Mouse (Mus musculus) layer of hippocampus, postnatal 14 days (tissue): ENCODE data around the gene Eif4g3. TPM values are rescaled to one million over a fixed set of nuclear protein-coding genes. Genes with fewer than 3 reads are reported as not detected.

Experiments
- DNase-seq, 2 experiments: peaks; one replicate each; pipeline ENCODE4 v3.0.0; 2021 to 2022; ENCODE audit warnings: low spot score in 2 of 2, mixed read lengths in 1 of 2
- total RNA-seq, 2 experiments: library from RNA; stranded (reverse); gene quantifications; 2 replicates each; pipeline ENCODE4 v1.2.3; 2021

The Eif4g3 gene
- total RNA-seq, 2 experiments from 2014 or later: 162 to 164 TPM

- DNase-seq: no peak
Observed at GRCm38 (mm10) chr4:138091562-138092194, 98.9 kb downstream of the Eif4g3 start.

- DNase-seq: no peak
Observed at GRCm38 (mm10) chr4:138100456-138100855, 107.6 kb downstream of the Eif4g3 start.

GRCm38 (mm10) chr4:138101795-138102194 is 109.0 kb downstream of the Eif4g3 start:
- no peak for DNase-seq

GRCm38 (mm10) chr4:138102413-138102812 is 109.6 kb downstream of the Eif4g3 start:
- DNase-seq: no peak

- no peak for DNase-seq
Observed at GRCm38 (mm10) chr4:138104967-138105366, 112.1 kb downstream of the Eif4g3 start.

GRCm38 (mm10) chr4:138107441-138108409 is 114.9 kb downstream of the Eif4g3 start:
- DNase-seq: peak; percentile 63 to 91

- DNase-seq: no peak
Observed at GRCm38 (mm10) chr4:138108541-138108940, 115.7 kb downstream of the Eif4g3 start.

GRCm38 (mm10) chr4:138109332-138109731 is 116.5 kb downstream of the Eif4g3 start:
- DNase-seq: no peak

GRCm38 (mm10) chr4:138111858-138112257 is 119.0 kb downstream of the Eif4g3 start:
- DNase-seq: no peak

- peak in 1 of 2 experiments; percentile 43 for DNase-seq
Observed at GRCm38 (mm10) chr4:138119740-138120139, 126.9 kb downstream of the Eif4g3 start.

GRCm38 (mm10) chr4:138124046-138124445 is 131.2 kb downstream of the Eif4g3 start:
- no peak for DNase-seq

- no peak for DNase-seq
Observed at GRCm38 (mm10) chr4:138127371-138127770, 134.5 kb downstream of the Eif4g3 start.

- DNase-seq: no peak
Observed at GRCm38 (mm10) chr4:138127781-138128180, 135.0 kb downstream of the Eif4g3 start.

GRCm38 (mm10) chr4:138130149-138130548 is 137.3 kb downstream of the Eif4g3 start:
- no peak for DNase-seq

GRCm38 (mm10) chr4:138131226-138131625 is 138.4 kb downstream of the Eif4g3 start:
- DNase-seq: peak; percentile 26 to 41

GRCm38 (mm10) chr4:138131716-138132115 is 138.9 kb downstream of the Eif4g3 start:
- DNase-seq: no peak

- DNase-seq: no peak
Observed at GRCm38 (mm10) chr4:138133360-138133759, 140.5 kb downstream of the Eif4g3 start.

GRCm38 (mm10) chr4:138137336-138137735 is 144.5 kb downstream of the Eif4g3 start:
- no peak for DNase-seq

GRCm38 (mm10) chr4:138137804-138138203 is 145.0 kb downstream of the Eif4g3 start:
- no peak for DNase-seq

GRCm38 (mm10) chr4:138138219-138138618 is 145.4 kb downstream of the Eif4g3 start:
- no peak for DNase-seq

GRCm38 (mm10) chr4:138141358-138141757 is 148.5 kb downstream of the Eif4g3 start:
- DNase-seq: no peak

GRCm38 (mm10) chr4:138147176-138147575 is 154.4 kb downstream of the Eif4g3 start:
- DNase-seq: no peak
